ENCODE assay signal across 11 mouse cellular contexts in the genomic region with DNA sequence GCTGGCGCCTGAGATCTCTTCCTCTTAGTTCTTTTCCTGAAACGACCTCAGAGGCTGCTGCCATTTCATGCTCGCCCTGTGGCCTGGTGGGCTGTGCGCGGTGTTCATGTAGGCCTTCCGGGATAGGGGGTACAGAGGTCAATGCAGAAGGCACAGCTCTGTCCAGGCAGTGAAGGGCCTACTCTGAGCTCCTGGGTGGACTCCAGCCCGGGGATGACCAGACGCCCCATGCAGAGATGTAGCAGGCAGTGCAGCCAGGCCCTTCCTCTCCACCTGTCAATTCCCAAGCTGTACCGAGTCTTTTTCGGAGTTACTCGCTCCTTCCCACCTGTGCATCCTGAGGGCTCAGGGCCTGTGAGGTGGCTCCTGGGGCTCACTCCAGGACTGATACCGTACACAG. TPM values are rescaled to one million over a fixed set of nuclear protein-coding genes. Genes with fewer than 3 reads are reported as not detected.
DNase-seq lines count a peak whose midpoint lies in the region; ATAC-seq and TF ChIP-seq lines count a peak whose summit lies in the region.
"Had no signal": no experiment of that assay in that cellular context is flagged by ENCODE, and none has a peak within 500 bp of the region (broad histone marks: within the 10 kb centered on the region; RNA-seq: fewer than 3 reads in every experiment).

No protein-coding gene starts in this region.

- no peaks in the 10 kb centered on the region for H3K27me3 ChIP-seq in hindbrain, embryonic 10.5 days (ENCODE audit: insufficient read depth, poor library complexity, severe bottlenecking)
- no peaks in the 10 kb centered on the region for H3K27me3 ChIP-seq in hindbrain, embryonic 11.5 days (ENCODE audit: control insufficient read depth, insufficient read depth, low read length)
- no peaks in the 10 kb centered on the region for H3K27me3 ChIP-seq in lung, postnatal 0 days (replicated peaks; ENCODE audit: insufficient read depth, low read length)
- no peaks in the 10 kb centered on the region for H3K27me3 ChIP-seq in small intestine, adult 2 months (ENCODE audit: control insufficient read depth, insufficient read depth, low read length)

- no peak for TF ChIP-seq POLR2A in small intestine, adult 2 months (IDR thresholded peaks at IDR 0.05; ENCODE audit: low read depth, low read length)

- ATAC-seq in hindbrain, embryonic 11.5 days (ENCODE audit: low FRiP score) = no peak
- ATAC-seq in lung, postnatal 0 days = no peak
- ATAC-seq in erythroblast, adult 5-6 weeks (replicated peaks; ENCODE audit: low FRiP score, poor library complexity, severe bottlenecking) = no peak

- H3K9me3 ChIP-seq in hindbrain, embryonic 10.5 days = no peaks in the 10 kb centered on the region
- H3K9me3 ChIP-seq in hindbrain, embryonic 11.5 days (ENCODE audit: control insufficient read depth, low read length) = no peaks in the 10 kb centered on the region
- H3K9me3 ChIP-seq in lung, postnatal 0 days (ENCODE audit: low read length) = no peaks in the 10 kb centered on the region

- no peak overlapping the region for H3K4me2 ChIP-seq in hindbrain, embryonic 11.5 days (replicated peaks; ENCODE audit: low read depth, low read length)
- no peak overlapping the region for H3K4me2 ChIP-seq in lung, postnatal 0 days (replicated peaks; ENCODE audit: low read depth, low read length)

- TF ChIP-seq EP300 in lung, postnatal 0 days (IDR thresholded peaks at IDR 0.05) = no peak

- TF ChIP-seq CTCF in lung, postnatal 0 days (IDR thresholded peaks at IDR 0.05) = no peak
- no peak for TF ChIP-seq CTCF in small intestine, adult 2 months (IDR thresholded peaks at IDR 0.05; ENCODE audit: extremely low read depth, insufficient read length, insufficient replicate concordance, low read depth, low read length)

- H3K9ac ChIP-seq in hindbrain, embryonic 11.5 days (ENCODE audit: low read depth, low read length) = no peak overlapping the region
- H3K9ac ChIP-seq in lung, postnatal 0 days (replicated peaks; ENCODE audit: low read depth) = peak overlapping the region; percentile 3; the same call in 1 of the 2 replicates

- H3K36me3 ChIP-seq in hindbrain, embryonic 10.5 days = peaks cover 43% of the 10 kb centered on the region
- peaks cover 6% of the 10 kb centered on the region; the same call in 1 of the 2 replicates for H3K36me3 ChIP-seq in hindbrain, embryonic 11.5 days (ENCODE audit: control insufficient read depth, insufficient read depth, low read length)
- peaks cover 19% of the 10 kb centered on the region; the same call in 1 of the 2 replicates for H3K36me3 ChIP-seq in lung, postnatal 0 days (ENCODE audit: insufficient read depth, low read length)
- peaks cover 61% of the 10 kb centered on the region for H3K36me3 ChIP-seq in small intestine, adult 2 months (ENCODE audit: control insufficient read depth, insufficient read depth, low read length)

- 85% methylated on average over 12 of the region's 12 CpGs for WGBS in hindbrain, embryonic 10.5 days
- WGBS in hindbrain, embryonic 11.5 days = 85% methylated on average over 12 of the region's 12 CpGs
- WGBS in lung, postnatal 0 days = 85% methylated on average over 12 of the region's 12 CpGs
- WGBS in small intestine, adult 2 months = 85% methylated on average over 12 of the region's 12 CpGs

- peaks cover 28% of the 10 kb centered on the region for H3K4me1 ChIP-seq in hindbrain, embryonic 10.5 days (replicated peaks)
- no peaks in the 10 kb centered on the region for H3K4me1 ChIP-seq in hindbrain, embryonic 11.5 days (replicated peaks; ENCODE audit: control insufficient read depth, insufficient read depth, low read length)
- peaks cover 15% of the 10 kb centered on the region; the same call in 1 of the 2 replicates for H3K4me1 ChIP-seq in lung, postnatal 0 days (ENCODE audit: insufficient read depth, low read depth, low read length)
- H3K4me1 ChIP-seq in small intestine, adult 2 months (ENCODE audit: control insufficient read depth, insufficient read depth, insufficient read length, low read length) = peaks cover 32% of the 10 kb centered on the region

- no peak for DNase-seq in hindbrain, embryonic 10.5 days (ENCODE audit: low spot score)
- DNase-seq in hindbrain, embryonic 11.5 days (ENCODE audit: low spot score) = no peak
- no peak for DNase-seq in lung, postnatal 0 days (ENCODE audit: low spot score)
- no peak for DNase-seq in lung, adult 18-20 months
- peak; percentile 51 to 61 for DNase-seq in cerebellum, postnatal 14 days
- DNase-seq in thymus, postnatal 14 days = no peak
- DNase-seq: layer of hippocampus, postnatal 36 days; thymus, adult 18-20 months had no signal

- H3K27ac ChIP-seq in hindbrain, embryonic 10.5 days = peak overlapping the region; percentile 66; the same call in 1 of the 2 replicates
- H3K27ac ChIP-seq in hindbrain, embryonic 11.5 days (ENCODE audit: low read depth, low read length) = no peak overlapping the region
- peak overlapping the region; percentile 83 for H3K27ac ChIP-seq in lung, postnatal 0 days (ENCODE audit: low read length)
- H3K27ac ChIP-seq in small intestine, adult 2 months (ENCODE audit: insufficient read depth, low read depth, low read length) = peak overlapping the region; percentile 88

- H3K4me3 ChIP-seq in hindbrain, embryonic 10.5 days = no peak overlapping the region
- no peak overlapping the region for H3K4me3 ChIP-seq in hindbrain, embryonic 11.5 days (ENCODE audit: low read depth, low read length)
- no peak overlapping the region for H3K4me3 ChIP-seq in lung, postnatal 0 days (ENCODE audit: low read depth, low read length)
- H3K4me3 ChIP-seq in small intestine, adult 2 months (ENCODE audit: low read depth, low read length) = no peak overlapping the region
- H3K4me3 ChIP-seq: erythroblast, embryonic 14.5 days had no signal

RNA-seq across cellular contexts. Expression of gene Arfgap3, which starts 43.9 kb away (rescaled TPM):
- 33.1 and 36.9 TPM in 2 replicates for polyA plus RNA-seq in hindbrain, embryonic 10.5 days (2016; fragmentation: Nextera tagmentation; extraction: Ambion mirVana)
- polyA plus RNA-seq in hindbrain, embryonic 11.5 days (2014; fragmentation: Nextera tagmentation; extraction: Ambion mirVana) = 38.6 and 40.1 TPM in 2 replicates
- 41.1 and 44.2 TPM in 2 replicates for polyA plus RNA-seq in lung, postnatal 0 days (2015; fragmentation: Nextera tagmentation; extraction: Ambion mirVana)
- 39.6 and 88.2 TPM in 2 replicates for polyA plus RNA-seq in small intestine, adult 2 months (2012; rRNA removed)
- 44.1 and 50.7 TPM in 2 replicates for total RNA-seq in erythroblast, adult 5-6 weeks (2015; ENCODE audit: low replicate concordance)
- 49.2 and 63.3 TPM in 2 replicates for total RNA-seq in erythroblast, adult 5-6 weeks (2017; ENCODE audit: low replicate concordance)

RNA-seq across cellular contexts. Expression of gene A4galt, which starts 54.6 kb away (rescaled TPM):
- polyA plus RNA-seq in hindbrain, embryonic 10.5 days (2016; fragmentation: Nextera tagmentation; extraction: Ambion mirVana) = 1.2 and 1.5 TPM in 2 replicates
- 1.7 and 1.8 TPM in 2 replicates for polyA plus RNA-seq in hindbrain, embryonic 11.5 days (2014; fragmentation: Nextera tagmentation; extraction: Ambion mirVana)
- polyA plus RNA-seq in lung, postnatal 0 days (2015; fragmentation: Nextera tagmentation; extraction: Ambion mirVana) = 15.2 and 16.0 TPM in 2 replicates
- polyA plus RNA-seq in small intestine, adult 2 months (2012; rRNA removed) = 9.7 and 16.7 TPM in 2 replicates
- total RNA-seq in erythroblast, adult 5-6 weeks (2015; ENCODE audit: low replicate concordance) = not detected in 2 replicates
- total RNA-seq in erythroblast, adult 5-6 weeks (2017; ENCODE audit: low replicate concordance) = 0.28 and 0.34 TPM in 2 replicates
- polyA plus RNA-seq: erythroblast, embryonic 14.5 days had no signal

Comparison
In these comparisons a context has a peak if more than half of its experiments do, and no peak if none do; other contexts are left out.
1. DNase-seq: peak in cerebellum, postnatal 14 days (2 of 2); none in hindbrain, embryonic 10.5 days (single experiment), hindbrain, embryonic 11.5 days (single experiment), lung, postnatal 0 days (single experiment), lung, adult 18-20 months (0 of 2) and thymus, postnatal 14 days (single experiment).